Mouse (Mus musculus) 416B (cell line): ENCODE results near the gene Chrna10.

ENCODE experiments used
- DNase-seq: peaks from one replicate; pipeline ENCODE4 v3.0.0; 2011; ENCODE audit warnings: low read depth

Chrna10 gene

DNA sequence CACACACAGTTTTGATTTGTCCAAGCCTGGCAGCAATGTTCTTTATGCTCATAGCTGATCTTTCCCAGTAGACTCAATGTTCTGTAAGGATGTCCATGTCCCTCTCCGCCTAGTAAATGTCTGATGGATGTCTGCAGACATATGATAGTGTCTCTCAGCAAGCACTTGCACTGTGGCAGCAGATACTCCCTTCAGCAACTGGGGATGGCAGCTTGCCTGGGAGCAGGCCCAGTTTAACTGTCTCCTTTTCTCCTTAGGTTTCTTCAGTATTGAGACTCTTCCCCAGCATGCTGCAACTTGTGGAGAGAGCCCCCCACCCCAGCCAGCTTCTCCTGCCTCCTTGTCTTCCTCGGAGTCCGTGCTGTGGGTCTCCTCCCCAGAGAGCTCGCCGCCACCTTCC is 34.8 kb downstream of the Chrna10 start:
- DNase-seq = no peak

DNA sequence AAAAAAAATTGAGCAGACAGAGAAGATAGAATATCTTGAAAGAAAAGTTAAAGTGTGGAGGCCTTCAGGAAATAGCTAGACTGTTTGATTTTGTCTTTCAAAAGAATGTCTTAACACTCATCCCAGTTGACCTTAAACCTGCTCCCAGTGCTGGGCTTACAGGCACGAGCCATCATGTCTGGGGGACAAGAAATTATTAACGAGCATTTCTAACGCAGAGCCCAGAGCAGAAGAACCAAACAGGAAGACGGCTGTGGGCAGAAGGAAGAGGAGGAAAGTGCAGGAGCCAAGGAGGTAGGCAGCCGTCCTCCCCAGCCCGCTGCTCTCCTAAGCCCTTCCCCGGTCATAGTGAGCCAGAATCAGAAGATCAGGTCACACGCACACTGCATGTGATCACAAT is 36.3 kb downstream of the Chrna10 start:
- no peak for DNase-seq

DNA sequence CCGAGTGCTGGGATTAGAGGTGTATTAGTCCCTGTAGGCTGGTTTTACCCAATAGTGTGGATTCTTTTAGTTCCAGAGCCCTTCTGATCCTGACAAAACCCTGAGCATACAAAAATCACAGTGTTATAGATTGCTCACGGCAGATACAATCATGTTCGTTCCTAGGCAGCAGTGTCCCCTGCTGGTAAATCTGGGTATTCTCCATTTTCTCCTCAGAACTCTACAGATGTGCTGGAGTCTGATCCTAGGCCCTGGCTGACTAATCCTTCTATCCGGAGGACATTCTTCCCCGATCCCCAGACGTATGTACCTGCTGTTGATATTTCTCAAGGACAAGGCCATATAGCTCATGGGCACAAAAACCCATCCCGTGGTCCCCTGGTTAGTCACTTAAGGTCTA is 38.1 kb downstream of the Chrna10 start:
- DNase-seq = peak; percentile 54

DNA sequence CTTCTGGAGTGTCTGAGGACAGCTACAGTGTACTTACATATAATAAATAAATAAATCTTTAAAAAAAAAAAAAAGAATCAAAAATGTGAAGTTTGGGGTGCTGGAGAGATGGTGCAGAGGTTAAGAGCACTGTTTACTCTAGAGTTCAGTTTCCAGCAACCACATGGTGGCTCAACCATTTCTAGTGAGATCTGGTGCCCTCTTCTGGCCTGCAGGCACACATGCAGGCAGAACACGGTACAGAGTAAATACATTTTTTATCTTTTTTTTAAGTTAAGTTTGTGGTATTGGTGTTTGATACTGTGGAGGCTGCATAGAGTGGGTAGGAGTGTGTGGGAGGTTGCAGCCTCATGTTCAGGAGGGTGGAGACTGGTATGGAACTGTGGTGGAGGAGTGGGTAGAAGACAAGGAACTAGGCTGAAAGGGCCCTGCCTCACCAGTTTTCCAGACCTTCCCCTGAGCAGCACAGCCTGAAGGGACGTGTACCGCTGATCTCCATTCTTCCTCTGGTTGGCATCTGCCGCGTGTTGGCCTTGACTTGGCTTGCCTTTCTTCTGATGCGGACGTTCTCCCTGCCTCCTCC is 39.8 kb downstream of the Chrna10 start:
- DNase-seq = peak; percentile 69

DNA sequence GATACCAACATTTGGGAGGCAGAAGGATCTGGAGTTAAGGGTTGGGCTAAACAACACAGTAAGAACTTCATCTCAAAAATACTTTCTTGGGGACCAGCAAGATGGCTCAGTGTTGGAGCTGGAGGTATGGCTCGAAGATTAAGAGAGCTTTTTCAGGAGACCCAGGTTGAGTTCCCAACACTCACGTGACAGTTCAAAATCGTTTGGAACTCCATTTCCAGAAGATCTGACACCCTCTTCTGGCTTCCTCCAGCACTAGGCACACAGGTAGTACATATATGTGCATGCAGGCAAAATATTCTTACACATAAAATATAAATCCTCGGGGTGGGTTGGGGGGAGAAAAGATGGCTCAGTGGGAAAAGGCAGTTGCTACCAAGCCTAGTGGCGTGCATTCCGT is 50.3 kb downstream of the Chrna10 start:
- peak; percentile 26 for DNase-seq

DNA sequence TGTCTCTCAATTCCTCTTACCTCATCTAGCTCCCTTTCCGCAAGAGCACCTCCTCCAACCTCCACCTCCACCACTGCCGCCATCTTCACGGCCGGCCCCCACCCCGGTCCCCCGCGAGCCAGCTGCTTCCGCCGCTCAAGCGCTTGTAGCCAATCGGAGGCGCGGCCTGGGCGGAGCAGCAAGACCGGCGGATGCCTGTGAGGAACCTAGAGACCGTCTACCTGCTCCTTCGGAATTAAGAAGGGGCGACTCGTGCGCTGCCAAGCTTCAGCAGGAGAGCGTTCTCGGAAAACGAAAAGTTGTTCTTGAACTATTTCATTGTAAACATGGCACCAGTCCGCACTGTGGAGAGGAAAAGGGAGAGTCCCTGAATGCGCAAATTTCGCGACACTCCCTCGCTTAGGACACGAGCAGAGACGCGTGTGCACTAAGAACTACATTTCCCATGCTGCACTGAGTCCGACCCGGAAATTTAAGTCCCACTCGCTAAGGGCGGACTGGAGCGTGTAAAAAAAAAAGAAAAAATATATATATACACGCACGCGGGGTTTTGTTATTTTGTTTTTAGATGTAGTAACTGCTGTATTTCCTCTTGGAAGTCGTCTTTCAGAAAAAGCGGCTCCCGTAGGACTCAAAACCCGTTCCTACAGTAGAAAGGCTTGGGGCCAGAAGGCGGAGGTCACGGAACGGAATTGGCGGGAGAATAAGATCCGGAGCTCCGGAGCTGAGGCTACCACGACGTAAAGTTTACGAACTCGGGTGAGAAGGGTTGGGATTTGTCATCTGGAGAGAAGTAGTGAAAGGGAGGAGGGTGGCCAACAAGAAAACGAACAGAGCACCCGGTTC is 51.4 kb downstream of the Chrna10 start, which contains the start of the genes Rnf121, Xndc1 and Xntrpc:
Gene Rnf121, minus strand, starts transcription at position 424 of the 846 bp plus-strand sequence.
Gene Xndc1, plus strand, starts transcription at position 466 of the 846 bp plus-strand sequence.
Gene Xntrpc, plus strand, starts transcription at position 668 of the 846 bp plus-strand sequence.
- DNase-seq = peak; percentile 97

DNA sequence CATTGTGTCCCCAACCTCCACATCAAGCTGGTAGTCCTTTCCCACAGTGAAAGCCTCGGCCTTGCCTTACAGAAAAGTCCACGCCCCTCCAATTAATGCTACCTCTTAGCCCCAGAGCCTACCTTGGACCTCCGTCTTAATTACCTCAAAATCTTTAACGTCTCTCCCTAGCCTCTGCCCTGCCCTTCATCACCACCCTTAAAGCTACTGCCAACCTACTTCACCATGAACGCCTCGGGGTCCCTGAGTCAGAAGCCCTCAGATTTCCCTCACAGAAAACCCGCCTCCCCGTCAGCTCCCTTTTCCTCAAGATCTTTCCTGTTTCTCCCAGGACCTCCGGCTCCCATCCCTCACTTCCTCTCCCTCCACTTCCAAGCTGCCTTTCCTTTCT is 52.0 kb downstream of the Chrna10 start:
- DNase-seq = peak; percentile 10

DNA sequence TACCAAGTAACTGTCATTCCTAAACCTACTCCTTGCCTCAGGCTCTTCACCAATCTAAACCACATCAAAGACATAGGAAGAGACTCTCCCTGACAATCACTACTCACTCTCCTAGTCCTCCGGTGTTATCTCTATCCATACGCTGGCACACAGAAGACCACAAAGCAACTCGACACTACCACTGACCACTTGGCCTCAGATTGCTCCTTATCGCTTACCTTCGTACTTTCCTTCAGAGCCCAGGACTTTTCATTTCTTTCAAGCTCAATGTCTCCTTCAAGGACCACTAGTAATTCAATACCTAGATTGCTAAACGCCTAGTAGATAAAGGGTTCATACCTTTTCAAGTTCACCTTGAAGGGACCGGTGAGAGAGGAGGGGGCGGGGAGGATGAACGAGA is 52.7 kb downstream of the Chrna10 start:
- peak; percentile 78 for DNase-seq

DNA sequence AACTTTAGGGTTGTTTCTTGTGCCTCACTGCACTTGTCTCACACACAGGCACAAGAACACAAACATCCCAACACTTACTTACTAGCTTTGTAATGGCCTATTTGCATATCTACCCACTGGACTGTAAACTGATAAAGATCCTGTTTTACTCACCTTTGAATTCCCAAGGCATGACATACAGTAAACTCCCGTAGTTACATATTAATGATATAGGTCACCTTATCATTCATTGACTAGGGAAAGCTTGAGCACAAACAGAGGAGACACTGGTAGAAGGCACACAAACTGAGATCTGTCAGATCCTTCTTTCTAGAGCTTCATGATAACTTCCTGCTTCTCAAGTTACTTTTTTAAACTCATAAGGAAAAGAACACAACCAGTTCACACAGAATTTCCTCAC is 54.4 kb downstream of the Chrna10 start:
- no peak for DNase-seq

DNA sequence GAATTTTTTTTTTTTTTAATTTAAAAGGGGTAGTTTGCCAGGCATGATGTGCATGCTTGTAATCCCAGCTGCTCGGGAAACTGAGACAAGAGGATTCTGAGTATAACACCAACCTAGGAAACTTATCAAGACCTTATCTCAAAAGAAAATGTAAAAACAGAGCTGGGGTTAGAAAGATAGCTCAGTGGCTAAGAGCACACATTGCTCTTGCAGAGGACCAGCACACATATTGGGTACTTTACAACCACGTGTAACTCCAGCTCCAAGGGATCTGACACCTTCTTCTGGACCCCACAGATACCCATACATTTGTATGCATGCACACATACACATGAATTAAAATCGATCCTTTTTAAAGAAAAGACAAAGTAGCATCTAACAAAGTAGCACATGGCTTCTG is 55.3 kb downstream of the Chrna10 start:
- DNase-seq = no peak
